Mouse (Mus musculus) embryonic facial prominence, embryonic 15.5 days (tissue): ENCODE measurements around the gene Ank3. TPM values are rescaled to one million over a fixed set of nuclear protein-coding genes. Genes with fewer than 3 reads are reported as not detected.

Source experiments
- ATAC-seq: fragments of 200-750 bp; cut with Nextera tagmentation; 2 replicates; pipeline ENCODE4 v1.8.0; 2017; ENCODE audit warnings: low read depth, moderate TSS enrichment; ENCODE audit not compliant: insufficient number of reproducible peaks, low FRiP score, low TSS enrichment
- H3K27ac ChIP-seq: fragments of 300-500 bp; sonication (generic); replicated peaks from 2 replicates; pipeline ENCODE4 v1.5.1; 2015; ENCODE audit warnings: mild to moderate bottlenecking, inconsistent platforms
- H3K27me3 ChIP-seq: fragments of 300-500 bp; sonication (generic); 2 replicates; pipeline ENCODE4 v1.6.1; 2015; ENCODE audit warnings: inconsistent platforms
- H3K36me3 ChIP-seq: fragments of 300-500 bp; sonication (generic); 2 replicates; pipeline ENCODE4 v1.6.1; 2015; ENCODE audit warnings: mild to moderate bottlenecking, inconsistent platforms
- H3K4me1 ChIP-seq: fragments of 300-500 bp; sonication (generic); 2 replicates; pipeline ENCODE4 v1.6.1; 2015; ENCODE audit warnings: inconsistent platforms
- H3K4me2 ChIP-seq: fragments of 300-500 bp; sonication (generic); replicated peaks from 2 replicates; pipeline ENCODE4 v1.6.1; 2015; ENCODE audit warnings: mild to moderate bottlenecking, inconsistent platforms
- H3K4me3 ChIP-seq: fragments of 300-500 bp; sonication (generic); replicated peaks from 2 replicates; pipeline ENCODE4 v1.5.1; 2015; ENCODE audit warnings: mild to moderate bottlenecking, inconsistent platforms
- H3K9ac ChIP-seq: fragments of 300-500 bp; sonication (generic); 2 replicates; pipeline ENCODE4 v1.6.1; 2015; ENCODE audit warnings: inconsistent platforms
- H3K9me3 ChIP-seq: fragments of 300-500 bp; sonication (generic); replicated peaks from 2 replicates; pipeline ENCODE4 v1.6.1; 2016; ENCODE audit warnings: inconsistent platforms
- WGBS: fragments of 180-500 bp; shearing (Covaris S2); methylation state at CpG from one replicate; pipeline ENCODE4 v1.1.7; 2015; 5-methylcytosine and 5-hydroxymethylcytosine counted together
- polyA plus RNA-seq: library from polyadenylated mRNA; unstranded; fragments of >200 nt; fragmentation: Nextera tagmentation; extraction: Ambion mirVana; gene quantifications from 2 replicates; pipeline ENCODE4 v1.2.1, GENCODE M21; 2015

Gene Ank3
- polyA plus RNA-seq, 1 experiment from 2014 or later = 24.3 TPM

GRCm38 (mm10) chr10:69720452-69720851 is 321.9 kb downstream of the Ank3 start:
- H3K9me3 ChIP-seq = no peaks in the 10 kb centered on the region
- no peak overlapping the region for H3K27ac ChIP-seq
- H3K9ac ChIP-seq = no peak overlapping the region
- no peaks in the 10 kb centered on the region for H3K36me3 ChIP-seq
- ATAC-seq = no peak
- H3K4me3 ChIP-seq = no peak overlapping the region
- H3K4me1 ChIP-seq = peaks cover 17% of the 10 kb centered on the region
- H3K4me2 ChIP-seq = no peak overlapping the region
- WGBS = 25% methylated on average over 10 of the region's 10 CpGs
- H3K27me3 ChIP-seq = no peaks in the 10 kb centered on the region

- peaks cover 17% of the 10 kb centered on the region for H3K4me1 ChIP-seq
- no peak overlapping the region for H3K4me2 ChIP-seq
- ATAC-seq = no peak
- no peak overlapping the region for H3K9ac ChIP-seq
- H3K27ac ChIP-seq = no peak overlapping the region
- H3K36me3 ChIP-seq = no peaks in the 10 kb centered on the region
- H3K27me3 ChIP-seq = no peaks in the 10 kb centered on the region
- H3K9me3 ChIP-seq = no peaks in the 10 kb centered on the region
- H3K4me3 ChIP-seq = no peak overlapping the region
- WGBS = 61% methylated on average over 6 of the region's 6 CpGs
Measured at GRCm38 (mm10) chr10:69720899-69721490, 322.4 kb downstream of the Ank3 start.

GRCm38 (mm10) chr10:69724159-69724558 is 325.6 kb downstream of the Ank3 start:
- no peak overlapping the region for H3K9ac ChIP-seq
- peaks cover 17% of the 10 kb centered on the region for H3K4me1 ChIP-seq
- no peaks in the 10 kb centered on the region for H3K9me3 ChIP-seq
- no peaks in the 10 kb centered on the region for H3K36me3 ChIP-seq
- no peak overlapping the region for H3K27ac ChIP-seq
- no peaks in the 10 kb centered on the region for H3K27me3 ChIP-seq
- no peak overlapping the region for H3K4me2 ChIP-seq
- WGBS = 93% methylated on average over 4 of the region's 4 CpGs
- no peak for ATAC-seq
- no peak overlapping the region for H3K4me3 ChIP-seq

- Histone ChIP-seq H3K4me3 (no peak overlapping the region), H3K27me3 (no peaks in the 10 kb centered on the region), H3K9me3 (no peaks in the 10 kb centered on the region), H3K9ac (no peak overlapping the region), H3K4me2 (no peak overlapping the region), H3K36me3 (no peaks in the 10 kb centered on the region), H3K4me1 (peaks cover 14% of the 10 kb centered on the region), H3K27ac (no peak overlapping the region)
- ATAC-seq = no peak
- 61% methylated on average over 14 of the region's 14 CpGs for WGBS
Measured at GRCm38 (mm10) chr10:69725078-69725477, 326.5 kb downstream of the Ank3 start.

GRCm38 (mm10) chr10:69726265-69726664 is 327.7 kb downstream of the Ank3 start:
- Histone ChIP-seq H3K27ac (no peak overlapping the region), H3K36me3 (no peaks in the 10 kb centered on the region), H3K4me1 (peaks cover 16% of the 10 kb centered on the region; the same call in 1 of the 2 replicates), H3K27me3 (no peaks in the 10 kb centered on the region), H3K9ac (no peak overlapping the region), H3K4me3 (no peak overlapping the region), H3K9me3 (no peaks in the 10 kb centered on the region), H3K4me2 (no peak overlapping the region)
- 87% methylated on average over 2 of the region's 2 CpGs for WGBS
- ATAC-seq = no peak

GRCm38 (mm10) chr10:69726806-69727205 is 328.2 kb downstream of the Ank3 start:
- Histone ChIP-seq H3K36me3 (no peaks in the 10 kb centered on the region), H3K9me3 (no peaks in the 10 kb centered on the region), H3K4me3 (no peak overlapping the region), H3K27ac (no peak overlapping the region), H3K4me2 (no peak overlapping the region), H3K27me3 (no peaks in the 10 kb centered on the region), H3K9ac (no peak overlapping the region), H3K4me1 (peaks cover 18% of the 10 kb centered on the region; the same call in 1 of the 2 replicates)
- no peak for ATAC-seq
- 84% methylated on average over 7 of the region's 7 CpGs for WGBS

- no peak for ATAC-seq
- no peak overlapping the region for H3K4me2 ChIP-seq
- H3K9ac ChIP-seq = no peak overlapping the region
- no peaks in the 10 kb centered on the region for H3K36me3 ChIP-seq
- no peaks in the 10 kb centered on the region for H3K9me3 ChIP-seq
- H3K27me3 ChIP-seq = no peaks in the 10 kb centered on the region
- WGBS = 62% methylated on average over 6 of the region's 6 CpGs
- no peak overlapping the region for H3K4me3 ChIP-seq
- H3K27ac ChIP-seq = no peak overlapping the region
- peaks cover 18% of the 10 kb centered on the region; the same call in 1 of the 2 replicates for H3K4me1 ChIP-seq
Measured at GRCm38 (mm10) chr10:69728876-69729275, 330.3 kb downstream of the Ank3 start.

GRCm38 (mm10) chr10:69730351-69730871 is 331.8 kb downstream of the Ank3 start:
- Histone ChIP-seq H3K4me2 (peak overlapping the region; percentile 4; the same call in 1 of the 2 replicates), H3K27ac (no peak overlapping the region; the same call in 1 of the 2 replicates), H3K9me3 (no peaks in the 10 kb centered on the region), H3K27me3 (no peaks in the 10 kb centered on the region), H3K36me3 (no peaks in the 10 kb centered on the region), H3K4me1 (peaks cover 18% of the 10 kb centered on the region; the same call in 1 of the 2 replicates), H3K4me3 (no peak overlapping the region), H3K9ac (no peak overlapping the region)
- 45% methylated on average over 10 of the region's 10 CpGs for WGBS
- ATAC-seq = no peak

- no peaks in the 10 kb centered on the region for H3K9me3 ChIP-seq
- peaks cover 18% of the 10 kb centered on the region for H3K4me1 ChIP-seq
- no peaks in the 10 kb centered on the region for H3K36me3 ChIP-seq
- H3K4me3 ChIP-seq = no peak overlapping the region
- no peak overlapping the region for H3K4me2 ChIP-seq
- no peak overlapping the region for H3K27ac ChIP-seq
- 63% methylated on average over 5 of the region's 5 CpGs for WGBS
- H3K27me3 ChIP-seq = no peaks in the 10 kb centered on the region
- no peak for ATAC-seq
- H3K9ac ChIP-seq = no peak overlapping the region
Measured at GRCm38 (mm10) chr10:69731341-69731740, 332.8 kb downstream of the Ank3 start.

GRCm38 (mm10) chr10:69731863-69732262 is 333.3 kb downstream of the Ank3 start:
- 65% methylated on average over 1 of the region's 1 CpGs for WGBS
- no peak overlapping the region for H3K9ac ChIP-seq

GRCm38 (mm10) chr10:69736241-69736640 is 337.7 kb downstream of the Ank3 start:
- 48% methylated on average over 7 of the region's 7 CpGs for WGBS
- Histone ChIP-seq H3K9ac (no peak overlapping the region), H3K27ac (no peak overlapping the region), H3K4me2 (no peak overlapping the region), H3K9me3 (no peaks in the 10 kb centered on the region), H3K27me3 (no peaks in the 10 kb centered on the region), H3K4me3 (no peak overlapping the region), H3K36me3 (no peaks in the 10 kb centered on the region), H3K4me1 (peaks cover 12% of the 10 kb centered on the region; the same call in 1 of the 2 replicates)
- ATAC-seq = no peak; the same call in 1 of the 2 replicates

More at GRCm38 (mm10) chr10:69731863-69732262, 333.3 kb downstream of the Ank3 start:
- Histone ChIP-seq H3K4me3 (no peak overlapping the region), H3K27me3 (no peaks in the 10 kb centered on the region), H3K9me3 (no peaks in the 10 kb centered on the region), H3K36me3 (no peaks in the 10 kb centered on the region), H3K4me2 (no peak overlapping the region), H3K27ac (no peak overlapping the region), H3K4me1 (peaks cover 18% of the 10 kb centered on the region)
- no peak for ATAC-seq
